Mouse (Mus musculus): ENCODE data around the gene Dph1. TPM values are rescaled to one million over a fixed set of nuclear protein-coding genes. Genes with fewer than 3 reads are reported as not detected.

The Dph1 gene
- polyA plus RNA-seq, 1 experiment = 26.6 TPM

- DNase-seq (ENCODE audit: low spot score) = no peak
These were observed 56.5 kb downstream of the Dph1 start for GRCm38 (mm10) chr11:75134485-75135068.

GRCm38 (mm10) chr11:75133951-75134350 is 57.1 kb downstream of the Dph1 start:
- DNase-seq (ENCODE audit: low spot score) = no peak

GRCm38 (mm10) chr11:75133391-75133790 is 57.6 kb downstream of the Dph1 start:
- no peak for DNase-seq (ENCODE audit: low spot score)

GRCm38 (mm10) chr11:75132278-75132677 is 58.8 kb downstream of the Dph1 start:
- DNase-seq (ENCODE audit: low spot score) = no peak

GRCm38 (mm10) chr11:75131300-75131699 is 59.7 kb downstream of the Dph1 start:
- no peak for DNase-seq (ENCODE audit: low spot score)

GRCm38 (mm10) chr11:75129481-75129880 is 61.6 kb downstream of the Dph1 start:
- no peak for DNase-seq (ENCODE audit: low spot score)

Other genes starting within 250 kb of the Dph1 start
- gene Hic1, start 21.7 kb downstream of the Dph1 start, polyA plus RNA-seq (2012; rRNA removed) = 16.9 and 20.7 TPM in 2 replicates
- gene Ovca2, start 12.4 kb downstream of the Dph1 start, polyA plus RNA-seq (2012; rRNA removed) = 16.0 and 19.9 TPM in 2 replicates
- 23.3 and 34.8 TPM in 2 replicates for gene Rtn4rl1, start 2.5 kb upstream of the Dph1 start, polyA plus RNA-seq (2012; rRNA removed)
- 55.4 and 72.0 TPM in 2 replicates for gene Rpa1, start 157.1 kb upstream of the Dph1 start, polyA plus RNA-seq (2012; rRNA removed)
- 6.7 and 6.8 TPM in 2 replicates for gene Smyd4, start 157.2 kb upstream of the Dph1 start, polyA plus RNA-seq (2012; rRNA removed)
- 85.3 and 147 TPM in 2 replicates for gene Serpinf1, start 231.5 kb upstream of the Dph1 start, polyA plus RNA-seq (2012; rRNA removed)
- gene Serpinf2, start 248.3 kb upstream of the Dph1 start, polyA plus RNA-seq (2012; rRNA removed) = 0.07 and 0.14 TPM in 2 replicates

All from urinary bladder, adult 2 months (tissue).